Mouse (Mus musculus) stomach, embryonic 15.5 days (tissue): ENCODE measurements around the gene Pcmt1. TPM values are rescaled to one million over a fixed set of nuclear protein-coding genes. Genes with fewer than 3 reads are reported as not detected.

Source experiments
- ATAC-seq: fragments of 200-750 bp; cut with Nextera tagmentation; 2 replicates; pipeline ENCODE4 v1.8.0; 2017; ENCODE audit warnings: low read depth, moderate number of reproducible peaks, moderate TSS enrichment; ENCODE audit not compliant: insufficient read depth, low FRiP score
- H3K27ac ChIP-seq: fragments of 300-500 bp; sonication (generic); 2 replicates; pipeline ENCODE4 v1.5.1; 2015; ENCODE audit warnings: mild to moderate bottlenecking, inconsistent platforms
- H3K27me3 ChIP-seq: fragments of 300-500 bp; sonication (generic); replicated peaks from 2 replicates; pipeline ENCODE4 v1.6.1; 2015; ENCODE audit warnings: inconsistent platforms
- H3K36me3 ChIP-seq: fragments of 300-500 bp; sonication (generic); 2 replicates; pipeline ENCODE4 v1.6.1; 2015; ENCODE audit warnings: inconsistent platforms
- H3K4me1 ChIP-seq: fragments of 300-500 bp; sonication (generic); 2 replicates; pipeline ENCODE4 v1.6.1; 2015; ENCODE audit warnings: inconsistent platforms
- H3K4me2 ChIP-seq: fragments of 300-500 bp; sonication (generic); 2 replicates; pipeline ENCODE4 v1.6.1; 2015; ENCODE audit warnings: mild to moderate bottlenecking, inconsistent platforms
- H3K4me3 ChIP-seq: fragments of 300-500 bp; sonication (generic); replicated peaks from 2 replicates; pipeline ENCODE4 v1.5.1; 2015; ENCODE audit warnings: inconsistent platforms
- H3K9ac ChIP-seq: fragments of 300-500 bp; sonication (generic); 2 replicates; pipeline ENCODE4 v1.6.1; 2015; ENCODE audit warnings: inconsistent platforms
- H3K9me3 ChIP-seq: fragments of 300-500 bp; sonication (generic); 2 replicates; pipeline ENCODE4 v1.6.1; 2016; ENCODE audit warnings: inconsistent platforms
- WGBS: fragments of 180-500 bp; shearing (Covaris S2); methylation state at CpG from one replicate; pipeline ENCODE4 v1.1.7; 2015; 5-methylcytosine and 5-hydroxymethylcytosine counted together
- polyA plus RNA-seq: library from polyadenylated mRNA; unstranded; fragments of >200 nt; fragmentation: Nextera tagmentation; extraction: Ambion mirVana; gene quantifications from 2 replicates; pipeline ENCODE4 v1.2.1, GENCODE M21; 2015

The Pcmt1 gene
- polyA plus RNA-seq, 1 experiment from 2014 or later: 105 TPM

DNA sequence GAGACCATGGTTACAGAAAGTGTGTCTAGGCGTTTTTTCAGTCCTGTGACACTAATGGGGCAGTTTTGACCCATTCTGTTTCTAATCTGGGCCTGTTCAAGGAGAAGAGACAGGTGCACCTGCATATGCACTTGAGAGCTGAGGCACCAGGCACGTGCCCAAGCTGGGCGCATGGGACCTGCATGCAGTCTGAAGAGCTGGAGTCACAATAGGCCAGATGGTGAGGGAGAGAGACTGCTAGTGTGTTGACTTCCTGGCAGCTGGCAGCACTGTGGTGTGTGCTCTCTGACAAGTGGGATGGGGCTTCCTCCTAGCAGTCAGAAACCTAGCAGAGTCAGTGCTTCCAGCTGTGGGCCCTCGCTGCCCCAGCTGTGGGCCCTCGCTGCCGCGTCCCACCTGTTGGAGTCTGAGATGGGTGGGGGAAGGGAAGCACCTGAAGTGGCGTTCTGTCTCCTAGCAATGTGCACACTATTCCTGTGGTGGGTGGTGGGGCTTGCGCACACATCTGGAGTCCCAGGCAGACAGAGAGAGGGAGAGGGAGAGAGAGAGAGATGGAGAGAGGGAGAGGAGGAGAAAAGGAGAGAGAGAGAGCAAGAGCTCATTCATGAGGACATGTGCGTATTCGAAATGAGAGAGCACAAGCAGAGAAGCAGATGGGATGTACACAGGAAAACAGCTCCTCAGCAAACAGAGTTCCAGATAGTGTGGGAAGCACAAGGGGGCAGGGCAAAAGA lies 98.6 kb downstream of the Pcmt1 start:
- no peak overlapping the region for H3K27ac ChIP-seq
- H3K9ac ChIP-seq: no peak overlapping the region
- no peak overlapping the region for H3K4me3 ChIP-seq
- H3K36me3 ChIP-seq: no peaks in the 10 kb centered on the region
- WGBS: 20% methylated on average over 11 of the region's 11 CpGs
- H3K9me3 ChIP-seq: no peaks in the 10 kb centered on the region
- H3K27me3 ChIP-seq: no peaks in the 10 kb centered on the region
- ATAC-seq: no peak
- H3K4me1 ChIP-seq: no peaks in the 10 kb centered on the region
- no peak overlapping the region for H3K4me2 ChIP-seq

DNA sequence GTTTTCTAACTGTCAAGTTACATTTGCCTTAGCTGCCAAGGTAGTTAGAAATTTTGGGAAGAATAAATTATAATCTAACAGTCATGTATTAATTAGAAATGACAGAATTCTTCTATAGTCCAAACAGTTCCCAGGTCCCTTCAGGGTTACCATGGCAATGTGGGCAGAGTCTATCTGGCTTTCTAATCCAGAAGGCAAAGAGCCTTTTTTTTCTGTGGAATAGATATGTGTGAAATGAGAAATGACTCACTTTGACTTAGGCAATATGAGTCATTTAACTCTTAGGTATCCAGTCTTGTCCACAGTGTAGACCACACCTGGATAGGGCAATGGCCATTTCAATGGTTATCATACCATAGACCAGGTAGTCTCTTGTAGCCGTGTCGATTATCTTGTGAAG lies 99.5 kb downstream of the Pcmt1 start:
- Histone ChIP-seq H3K36me3 (no peaks in the 10 kb centered on the region), H3K4me1 (no peaks in the 10 kb centered on the region), H3K27ac (no peak overlapping the region), H3K4me2 (no peak overlapping the region), H3K4me3 (no peak overlapping the region), H3K9ac (no peak overlapping the region), H3K27me3 (no peaks in the 10 kb centered on the region), H3K9me3 (no peaks in the 10 kb centered on the region)
- no peak for ATAC-seq
- 82% methylated on average over 2 of the region's 2 CpGs for WGBS

Other genes with a start within 250 kb of the Pcmt1 start
- 2.8 and 4.0 TPM in 2 replicates for gene Ulbp1, start 207.5 kb downstream of the Pcmt1 start, polyA plus RNA-seq
- gene Lrp11, start 91.3 kb downstream of the Pcmt1 start, polyA plus RNA-seq: 5.6 and 6.2 TPM in 2 replicates
- 44.9 and 48.7 TPM in 2 replicates for gene Nup43, start 13.6 kb downstream of the Pcmt1 start, polyA plus RNA-seq
- gene Lats1, start 78 bp upstream of the Pcmt1 start, polyA plus RNA-seq: 8.4 and 8.5 TPM in 2 replicates
- gene Katna1, start 44.9 kb upstream of the Pcmt1 start, polyA plus RNA-seq: 50.9 and 59.5 TPM in 2 replicates
- gene Ginm1, start 111.7 kb upstream of the Pcmt1 start, polyA plus RNA-seq: 83.4 and 85.6 TPM in 2 replicates
- gene Ppil4, start 111.8 kb upstream of the Pcmt1 start, polyA plus RNA-seq: 37.7 and 37.9 TPM in 2 replicates
- 0.35 and 0.53 TPM in 2 replicates for gene Zc3h12d, start 151.3 kb upstream of the Pcmt1 start, polyA plus RNA-seq